Mouse (Mus musculus): ENCODE measurements around the gene Klf16.

Gene Klf16

DNA sequence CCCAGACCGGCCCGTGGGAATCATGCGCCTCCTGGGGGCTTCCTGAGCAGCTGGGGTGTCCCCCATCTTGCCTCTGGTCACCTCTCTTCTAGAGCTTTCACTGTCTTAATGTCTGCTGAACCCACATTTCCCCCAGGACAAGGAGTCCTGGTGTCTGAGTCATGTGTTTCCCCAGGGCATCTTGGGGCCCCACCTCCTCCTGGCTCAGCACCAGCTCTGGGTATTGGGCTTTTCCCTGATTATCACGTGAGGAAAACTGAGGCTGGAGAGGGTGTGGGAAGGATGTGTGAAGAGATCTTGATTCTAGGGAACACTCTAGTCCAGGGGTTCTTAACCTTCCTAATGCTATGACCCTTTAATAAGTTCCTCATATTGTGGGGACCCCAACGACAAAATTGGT is 38.9 kb downstream of the Klf16 start:
- no peak for DNase-seq

DNA sequence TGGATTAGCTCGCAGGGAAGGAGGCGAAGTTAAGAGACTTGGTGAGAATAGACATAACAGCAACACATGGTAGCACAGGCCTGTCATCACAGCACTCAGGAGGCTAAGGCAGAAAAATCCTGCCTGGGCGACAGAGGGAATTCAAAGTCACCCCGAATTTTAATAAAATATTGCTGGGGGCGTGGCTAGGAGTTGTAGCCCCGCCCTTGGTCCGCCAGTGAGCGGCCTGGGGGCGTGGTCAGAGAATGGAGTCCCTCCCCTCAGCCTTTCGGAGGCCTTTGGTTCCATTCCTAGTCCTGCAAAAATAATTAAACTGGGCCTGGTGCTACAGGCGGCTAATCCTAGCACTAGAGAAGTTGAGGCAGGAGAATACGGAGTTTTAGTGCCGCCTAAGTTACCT is 41.4 kb downstream of the Klf16 start:
- DNase-seq: no peak

DNA sequence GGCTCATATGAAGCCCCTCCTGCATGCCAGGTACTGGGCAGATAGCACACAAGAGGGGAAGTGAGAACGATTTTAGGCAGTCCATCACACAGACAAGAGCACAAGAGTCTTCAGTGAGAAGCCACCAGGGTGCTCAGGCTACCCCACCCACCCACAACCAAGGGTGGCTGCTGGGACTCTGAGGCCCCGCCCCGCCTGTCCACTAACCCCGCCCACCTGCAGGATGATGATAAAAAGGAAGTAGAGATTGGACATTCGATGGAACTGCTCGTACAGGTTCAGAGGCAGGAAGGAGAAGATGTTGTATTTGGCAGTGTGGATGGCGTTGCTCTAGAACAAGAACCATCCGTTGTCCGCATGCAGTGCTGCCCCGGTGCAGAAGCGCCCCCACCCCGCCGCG is 42.0 kb downstream of the Klf16 start:
- DNase-seq: peak; percentile 42 to 50

DNA sequence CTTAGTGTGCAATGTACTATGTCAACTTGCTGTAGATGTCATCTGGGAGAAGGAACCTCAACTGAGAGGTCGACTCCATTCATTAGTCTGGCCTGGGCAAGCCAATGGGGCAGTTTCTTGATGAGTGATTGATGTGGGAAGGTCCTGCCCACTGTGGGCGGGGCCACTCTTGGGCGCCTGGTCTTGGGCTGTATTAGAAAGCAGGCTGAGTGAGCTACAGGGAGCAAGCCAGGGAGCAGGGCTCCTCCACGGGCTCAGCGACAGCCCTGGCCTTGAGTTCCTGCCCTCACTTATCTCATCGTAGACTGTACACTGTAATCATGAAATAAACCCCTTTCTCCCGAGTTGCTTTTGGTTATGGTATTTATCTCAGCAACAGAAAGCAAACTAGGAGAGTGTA is 43.4 kb downstream of the Klf16 start:
- DNase-seq: no peak

DNA sequence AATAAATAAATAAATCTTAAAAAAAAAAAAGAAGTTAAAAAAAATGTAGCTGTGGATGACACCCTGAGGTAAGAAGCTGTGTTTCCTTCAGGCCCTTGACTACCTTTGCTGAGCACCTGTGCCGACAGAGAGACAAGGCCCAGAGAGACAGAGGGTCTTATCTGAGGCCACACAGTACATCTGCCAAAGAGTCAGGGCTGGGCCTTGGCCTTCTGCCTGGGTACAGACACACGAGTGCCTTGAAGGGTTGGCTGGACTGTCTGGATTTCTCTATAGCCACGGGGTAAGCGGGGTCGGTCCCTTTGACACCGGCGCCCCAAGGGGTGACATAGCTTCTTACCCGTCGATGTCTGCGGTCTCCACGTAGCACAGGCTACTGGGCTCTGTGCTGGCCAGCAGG is 44.3 kb downstream of the Klf16 start:
- DNase-seq: no peak

GRCm38 (mm10) chr10:80526172-80526571 is 50.9 kb downstream of the Klf16 start:
- DNase-seq: no peak

DNA sequence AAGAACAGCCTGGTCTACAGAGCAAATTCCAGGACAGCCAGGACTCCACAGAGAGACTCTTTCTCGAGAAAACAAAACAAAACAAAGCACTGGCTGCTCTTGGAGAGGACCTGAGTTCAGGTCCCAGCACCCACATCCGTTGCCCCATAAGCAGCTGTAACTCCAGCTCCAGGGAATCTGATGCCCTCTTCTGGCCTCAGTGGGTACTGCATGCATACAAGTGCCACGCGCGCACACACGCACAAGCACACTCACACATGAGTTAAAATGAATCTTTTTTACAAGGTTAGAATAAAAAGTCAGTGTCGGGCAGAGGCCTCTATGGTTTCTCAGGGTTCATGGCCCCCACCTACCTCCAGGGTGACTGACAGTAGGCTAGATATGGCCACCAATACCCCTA is 53.8 kb downstream of the Klf16 start:
- DNase-seq: no peak

GRCm38 (mm10) chr10:80519287-80519686 is 57.8 kb downstream of the Klf16 start:
- DNase-seq: no peak
